Mouse (Mus musculus) hindbrain, embryonic 15.5 days (tissue): ENCODE measurements around the gene Vmn1r80. TPM values are rescaled to one million over a fixed set of nuclear protein-coding genes. Genes with fewer than 3 reads are reported as not detected.
"Not testable (repeated sequence)": the region's sequence is repeated elsewhere in the genome, so short reads cannot be mapped to it uniquely, and the experiment has no call there.

Experiments used
- ATAC-seq: fragments of 200-750 bp; cut with Nextera tagmentation; 2 replicates; pipeline ENCODE4 v1.8.0; 2017; ENCODE audit warnings: low read depth, moderate number of reproducible peaks, moderate TSS enrichment; ENCODE audit not compliant: low FRiP score
- H3K27ac ChIP-seq: fragments of 300-500 bp; sonication (generic); replicated peaks from 2 replicates; pipeline ENCODE4 v1.5.1; 2015; ENCODE audit warnings: mild to moderate bottlenecking, inconsistent platforms
- H3K27me3 ChIP-seq: fragments of 300-500 bp; sonication (generic); 2 replicates; pipeline ENCODE4 v1.6.1; 2015; ENCODE audit warnings: control low read depth, inconsistent platforms
- H3K36me3 ChIP-seq: fragments of 300-500 bp; sonication (generic); 2 replicates; pipeline ENCODE4 v1.6.1; 2015; ENCODE audit warnings: control low read depth, inconsistent platforms
- H3K4me1 ChIP-seq: fragments of 300-500 bp; sonication (generic); replicated peaks from 2 replicates; pipeline ENCODE4 v1.6.1; 2015; ENCODE audit warnings: control low read depth, inconsistent platforms
- H3K4me2 ChIP-seq: fragments of 300-500 bp; sonication (generic); 2 replicates; pipeline ENCODE4 v1.6.1; 2015; ENCODE audit warnings: moderate library complexity, mild to moderate bottlenecking, inconsistent platforms
- H3K4me3 ChIP-seq: fragments of 300-500 bp; sonication (generic); 2 replicates; pipeline ENCODE4 v1.5.1; 2015; ENCODE audit warnings: mild to moderate bottlenecking, inconsistent platforms
- H3K9ac ChIP-seq: fragments of 300-500 bp; sonication (generic); 2 replicates; pipeline ENCODE4 v1.6.1; 2015; ENCODE audit warnings: inconsistent platforms
- H3K9me3 ChIP-seq: fragments of 300-500 bp; sonication (generic); 2 replicates; pipeline ENCODE4 v1.6.1; 2016; ENCODE audit warnings: control low read depth, inconsistent platforms
- WGBS: fragments of 180-500 bp; shearing (Covaris S2); methylation state at CpG from one replicate; pipeline ENCODE4 v1.1.7; 2015; 5-methylcytosine and 5-hydroxymethylcytosine counted together
- polyA plus RNA-seq: library from polyadenylated mRNA; unstranded; fragments of >200 nt; fragmentation: Nextera tagmentation; extraction: Ambion mirVana; gene quantifications from 2 replicates; pipeline ENCODE4 v1.2.1, GENCODE M21; 2015

The Vmn1r80 gene
- polyA plus RNA-seq, result not detected in 2 replicates

GRCm38 (mm10) chr7:12188986-12189385 lies at the start of gene Vmn1r80:
TSS of gene Vmn1r80 (plus strand) at chr7:12189286.
- Histone ChIP-seq H3K4me2 (no peak within 1 kb of the TSS), H3K27me3 (no peaks in the 10 kb centered on the region), H3K27ac (no peak within 1 kb of the TSS), H3K4me3 (no peak within 1 kb of the TSS), H3K9me3 (no peaks in the 10 kb centered on the region), H3K4me1 (no peaks in the 10 kb centered on the region), H3K36me3 (no peaks in the 10 kb centered on the region), H3K9ac (no peak within 1 kb of the TSS)
- WGBS, result 91% methylated on average over 1 of the region's 1 CpGs
- ATAC-seq, result no peak

- WGBS, result 63% methylated on average over 2 of the region's 2 CpGs
- H3K27me3 ChIP-seq, result no peaks in the 10 kb centered on the region
- H3K9me3 ChIP-seq, result no peaks in the 10 kb centered on the region; the same call in 1 of the 2 replicates
- no peaks in the 10 kb centered on the region for H3K36me3 ChIP-seq
- H3K4me3 ChIP-seq, result no peak within 1 kb of the TSS
- H3K4me2 ChIP-seq, result no peak within 1 kb of the TSS
- H3K9ac ChIP-seq, result no peak within 1 kb of the TSS
- no peak within 1 kb of the TSS for H3K27ac ChIP-seq
- no peaks in the 10 kb centered on the region for H3K4me1 ChIP-seq
- no peak for ATAC-seq
Observed at GRCm38 (mm10) chr7:12149957-12150356, 39.1 kb upstream of the Vmn1r80 start, which contains the start of gene Vmn1r78. TSS of gene Vmn1r78 (plus strand) at chr7:12150257.

DNA sequence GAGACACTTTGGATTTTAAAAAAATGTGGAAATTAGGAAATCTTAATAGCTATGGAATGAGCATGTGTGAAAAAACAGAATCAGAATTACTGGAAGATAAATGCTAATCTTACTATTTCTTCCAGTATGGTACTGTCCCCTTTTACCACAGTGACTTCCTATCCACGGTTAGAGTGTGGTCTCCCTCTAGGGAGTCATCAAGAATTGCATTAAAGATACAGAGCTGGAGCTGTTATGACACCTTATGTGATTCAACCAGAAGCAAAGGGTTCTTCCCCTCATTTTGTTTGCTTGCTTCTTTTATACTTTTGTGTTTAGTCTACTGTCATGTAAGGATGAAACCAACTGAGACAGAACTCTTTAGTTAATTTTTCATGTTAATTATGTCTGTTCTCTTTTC lies 32.6 kb upstream of the Vmn1r80 start:
- WGBS, result 33% methylated on average over 1 of the region's 1 CpGs
- not testable (repeated sequence) for H3K4me3 ChIP-seq, H3K4me2 ChIP-seq, H3K27me3 ChIP-seq, H3K9me3 ChIP-seq, H3K27ac ChIP-seq, ATAC-seq, H3K36me3 ChIP-seq, H3K4me1 ChIP-seq, H3K9ac ChIP-seq

- H3K36me3 ChIP-seq, H3K9me3 ChIP-seq, H3K27ac ChIP-seq, H3K9ac ChIP-seq, H3K4me3 ChIP-seq, H3K4me1 ChIP-seq, ATAC-seq, H3K4me2 ChIP-seq, H3K27me3 ChIP-seq: not testable (repeated sequence)
Observed at GRCm38 (mm10) chr7:12170979-12171378, 18.1 kb upstream of the Vmn1r80 start, which contains the start of gene Vmn1r79. TSS of gene Vmn1r79 (plus strand) at chr7:12171279.

DNA sequence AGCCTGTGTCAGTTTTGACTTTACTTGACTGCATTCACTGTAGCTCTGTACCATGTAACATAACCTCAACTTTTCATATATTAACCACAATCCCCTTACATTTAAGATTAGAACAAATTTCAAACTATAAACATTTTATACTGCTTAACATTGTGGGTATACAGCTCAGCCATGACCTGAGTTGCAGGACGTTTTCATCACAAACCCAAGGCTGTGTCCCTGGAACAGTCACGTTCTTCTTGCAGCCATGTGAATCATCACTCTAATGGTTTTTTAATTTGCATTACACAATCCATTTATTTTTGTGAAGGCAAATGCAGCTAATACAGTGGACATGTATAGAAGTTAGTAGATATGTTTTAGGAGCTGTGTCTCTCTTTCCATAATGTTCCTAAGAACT lies 16.2 kb upstream of the Vmn1r80 start:
- H3K4me3 ChIP-seq, H3K4me2 ChIP-seq, H3K9ac ChIP-seq, H3K36me3 ChIP-seq, H3K27me3 ChIP-seq, H3K27ac ChIP-seq, ATAC-seq, H3K4me1 ChIP-seq, H3K9me3 ChIP-seq: not testable (repeated sequence)
- 69% methylated on average over 2 of the region's 2 CpGs for WGBS

DNA sequence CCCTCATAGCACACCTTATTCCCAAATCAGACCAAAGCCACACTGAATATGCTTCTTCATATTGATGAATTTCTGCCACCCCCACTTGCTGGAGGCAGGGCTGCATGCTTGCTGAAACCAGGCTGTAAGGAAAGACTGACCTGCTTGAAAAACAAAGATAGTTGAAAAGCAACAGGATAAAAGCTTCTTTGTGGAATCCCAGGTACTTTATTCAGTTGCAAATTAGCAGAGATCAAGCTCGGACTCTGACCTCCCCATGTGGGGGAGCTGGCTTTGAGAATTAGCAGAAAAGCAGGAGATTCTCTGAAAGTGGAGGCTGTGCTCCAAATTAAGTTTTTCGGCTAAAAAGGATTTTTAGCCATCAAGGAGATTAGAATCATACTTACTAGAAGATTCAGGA lies 15.1 kb downstream of the Vmn1r80 start:
- H3K9ac ChIP-seq, result no peak overlapping the region
- H3K4me1 ChIP-seq, result no peaks in the 10 kb centered on the region
- H3K27me3 ChIP-seq, result no peaks in the 10 kb centered on the region
- H3K4me3 ChIP-seq, result no peak overlapping the region
- no peak for ATAC-seq
- no peak overlapping the region for H3K27ac ChIP-seq
- no peaks in the 10 kb centered on the region for H3K36me3 ChIP-seq
- 54% methylated on average over 2 of the region's 2 CpGs for WGBS
- peaks cover 10% of the 10 kb centered on the region; the same call in 1 of the 2 replicates for H3K9me3 ChIP-seq
- H3K4me2 ChIP-seq, result no peak overlapping the region

Other genes with a start within 250 kb of the Vmn1r80 start
- gene Vmn1r77, start 152.5 kb upstream of the Vmn1r80 start, polyA plus RNA-seq, result not detected in 2 replicates
- gene Vmn1r78, start 39.0 kb upstream of the Vmn1r80 start, polyA plus RNA-seq, result not detected in 2 replicates
- not detected in 2 replicates for gene Vmn1r79, start 18.0 kb upstream of the Vmn1r80 start, polyA plus RNA-seq
- gene Vmn1r81, start 79.0 kb downstream of the Vmn1r80 start, polyA plus RNA-seq, result not detected in 2 replicates
- not detected in 2 replicates for gene Vmn1r82, start 111.1 kb downstream of the Vmn1r80 start, polyA plus RNA-seq
- not detected in 2 replicates for gene Vmn1r83, start 140.2 kb downstream of the Vmn1r80 start, polyA plus RNA-seq
- not detected in 2 replicates for gene Vmn1r84, start 180.0 kb downstream of the Vmn1r80 start, polyA plus RNA-seq
- 9.7 and 10.0 TPM in 2 replicates for gene Zfp551, start 233.5 kb downstream of the Vmn1r80 start, polyA plus RNA-seq